Mouse (Mus musculus) embryonic facial prominence, embryonic 12.5 days (tissue): ENCODE data around the gene 1810055G02Rik. TPM values are rescaled to one million over a fixed set of nuclear protein-coding genes. Genes with fewer than 3 reads are reported as not detected.

Experiments used
- ATAC-seq: fragments of 200-750 bp; cut with Nextera tagmentation; 2 replicates; pipeline ENCODE4 v1.8.0; 2017; ENCODE audit not compliant: insufficient number of reproducible peaks, insufficient read depth, low FRiP score, low TSS enrichment
- H3K27ac ChIP-seq: fragments of 300-500 bp; sonication (generic); 2 replicates; pipeline ENCODE4 v1.5.1; 2016; ENCODE audit warnings: mild to moderate bottlenecking
- H3K27me3 ChIP-seq: fragments of 300-500 bp; sonication (generic); 2 replicates; pipeline ENCODE4 v1.6.1; 2016; ENCODE audit warnings: mild to moderate bottlenecking, moderate library complexity
- H3K36me3 ChIP-seq: fragments of 300-500 bp; sonication (generic); 2 replicates; pipeline ENCODE4 v1.6.1; 2016; ENCODE audit warnings: mild to moderate bottlenecking
- H3K4me1 ChIP-seq: fragments of 300-500 bp; sonication (generic); 2 replicates; pipeline ENCODE4 v1.6.1; 2016
- H3K4me2 ChIP-seq: fragments of 300-500 bp; sonication (generic); replicated peaks from 2 replicates; pipeline ENCODE4 v1.6.1; 2016; ENCODE audit warnings: mild to moderate bottlenecking, moderate library complexity
- H3K4me3 ChIP-seq: fragments of 300-500 bp; sonication (generic); 2 replicates; pipeline ENCODE4 v1.5.1; 2016; ENCODE audit warnings: mild to moderate bottlenecking
- H3K9ac ChIP-seq: fragments of 300-500 bp; sonication (generic); 2 replicates; pipeline ENCODE4 v1.6.1; 2016; ENCODE audit warnings: mild to moderate bottlenecking, moderate library complexity
- H3K9me3 ChIP-seq: fragments of 300-500 bp; sonication (generic); 2 replicates; pipeline ENCODE4 v1.6.1; 2016; ENCODE audit warnings: mild to moderate bottlenecking, moderate library complexity
- WGBS: fragments of 180-500 bp; shearing (Covaris S2); methylation state at CpG from one replicate; pipeline ENCODE4 v1.1.7; 2016; 5-methylcytosine and 5-hydroxymethylcytosine counted together
- polyA plus RNA-seq: library from polyadenylated mRNA; unstranded; fragments of >200 nt; fragmentation: Nextera tagmentation; extraction: Ambion mirVana; gene quantifications from 2 replicates; pipeline ENCODE4 v1.2.1, GENCODE M21; 2016

1810055G02Rik gene
- polyA plus RNA-seq = 42.0 and 44.7 TPM in 2 replicates

GRCm38 (mm10) chr19:3708078-3709012 is at the start of gene 1810055G02Rik:
1810055G02Rik (plus strand) TSS chr19:3708293.
- Histone ChIP-seq H3K4me3 (peak within 1 kb of the TSS; percentile 89), H3K4me2 (peak within 1 kb of the TSS; percentile 71), H3K27me3 (no peaks in the 10 kb centered on the region), H3K27ac (peak within 1 kb of the TSS; percentile 88), H3K9ac (peak within 1 kb of the TSS; percentile 72), H3K9me3 (no peaks in the 10 kb centered on the region), H3K36me3 (peaks cover 7% of the 10 kb centered on the region), H3K4me1 (peaks cover 12% of the 10 kb centered on the region)
- ATAC-seq = peak; percentile 94
- 1% methylated on average over 61 of the region's 61 CpGs for WGBS

GRCm38 (mm10) chr19:3665510-3665909 is 42.6 kb upstream of the 1810055G02Rik start:
- 28% methylated on average over 5 of the region's 5 CpGs for WGBS
- no peak overlapping the region for H3K4me3 ChIP-seq
- peak overlapping the region; percentile 38 for H3K27ac ChIP-seq
- no peak overlapping the region for H3K9ac ChIP-seq
- H3K36me3 ChIP-seq = no peaks in the 10 kb centered on the region
- H3K9me3 ChIP-seq = no peaks in the 10 kb centered on the region
- no peak for ATAC-seq
- H3K27me3 ChIP-seq = no peaks in the 10 kb centered on the region
- H3K4me2 ChIP-seq = no peak overlapping the region
- peaks cover 72% of the 10 kb centered on the region for H3K4me1 ChIP-seq

GRCm38 (mm10) chr19:3666632-3667031 is 41.5 kb upstream of the 1810055G02Rik start:
- no peaks in the 10 kb centered on the region for H3K9me3 ChIP-seq
- 79% methylated on average over 2 of the region's 2 CpGs for WGBS
- H3K4me1 ChIP-seq = peaks cover 72% of the 10 kb centered on the region
- no peak overlapping the region for H3K4me2 ChIP-seq
- peak overlapping the region; percentile 43; the same call in 1 of the 2 replicates for H3K27ac ChIP-seq
- no peak for ATAC-seq
- H3K27me3 ChIP-seq = no peaks in the 10 kb centered on the region
- H3K9ac ChIP-seq = no peak overlapping the region
- peaks cover 4% of the 10 kb centered on the region; the same call in 1 of the 2 replicates for H3K36me3 ChIP-seq
- no peak overlapping the region for H3K4me3 ChIP-seq

- H3K4me3 ChIP-seq = no peak overlapping the region
- no peak overlapping the region for H3K9ac ChIP-seq
- no peak for ATAC-seq
- H3K9me3 ChIP-seq = no peaks in the 10 kb centered on the region
- no peak overlapping the region for H3K27ac ChIP-seq
- H3K36me3 ChIP-seq = peaks cover 10% of the 10 kb centered on the region
- no peak overlapping the region for H3K4me2 ChIP-seq
- WGBS = 78% methylated on average over 6 of the region's 6 CpGs
- no peaks in the 10 kb centered on the region for H3K27me3 ChIP-seq
- H3K4me1 ChIP-seq = peaks cover 66% of the 10 kb centered on the region
These were observed 40.8 kb upstream of the 1810055G02Rik start for GRCm38 (mm10) chr19:3667155-3667895.

GRCm38 (mm10) chr19:3667979-3668378 is 40.1 kb upstream of the 1810055G02Rik start:
- H3K9ac ChIP-seq = no peak overlapping the region
- H3K27ac ChIP-seq = no peak overlapping the region
- no peak overlapping the region for H3K4me2 ChIP-seq
- WGBS = 71% methylated on average over 11 of the region's 11 CpGs
- peaks cover 16% of the 10 kb centered on the region for H3K36me3 ChIP-seq
- peaks cover 60% of the 10 kb centered on the region for H3K4me1 ChIP-seq
- H3K9me3 ChIP-seq = no peaks in the 10 kb centered on the region
- H3K4me3 ChIP-seq = no peak overlapping the region
- no peaks in the 10 kb centered on the region for H3K27me3 ChIP-seq
- ATAC-seq = no peak

- Histone ChIP-seq H3K4me2 (no peak overlapping the region), H3K9me3 (0 out of 2 replicates have a peak, but pooled peaks cover 4% of the 10 kb centered on the region), H3K27ac (peak overlapping the region; percentile 72), H3K4me3 (no peak overlapping the region), H3K36me3 (peaks cover 22% of the 10 kb centered on the region), H3K27me3 (no peaks in the 10 kb centered on the region), H3K9ac (no peak overlapping the region), H3K4me1 (peaks cover 57% of the 10 kb centered on the region)
- no peak for ATAC-seq
- WGBS = 72% methylated on average over 10 of the region's 10 CpGs
These were observed 39.5 kb upstream of the 1810055G02Rik start for GRCm38 (mm10) chr19:3668551-3668950.

GRCm38 (mm10) chr19:3669100-3669499 is 39.0 kb upstream of the 1810055G02Rik start:
- Histone ChIP-seq H3K9me3 (0 out of 2 replicates have a peak, but pooled peaks cover 4% of the 10 kb centered on the region), H3K9ac (no peak overlapping the region), H3K4me2 (0 out of 2 replicates have a peak overlapping the region, but pooled peaks have one; percentile 2), H3K4me1 (peaks cover 57% of the 10 kb centered on the region), H3K27me3 (no peaks in the 10 kb centered on the region), H3K36me3 (peaks cover 27% of the 10 kb centered on the region), H3K27ac (peak overlapping the region; percentile 72), H3K4me3 (no peak overlapping the region)
- 21% methylated on average over 13 of the region's 13 CpGs for WGBS
- peak; percentile 47 for ATAC-seq

GRCm38 (mm10) chr19:3673149-3673548 is 34.9 kb upstream of the 1810055G02Rik start:
- 99% methylated on average over 2 of the region's 2 CpGs for WGBS
- Histone ChIP-seq H3K9ac (no peak overlapping the region), H3K4me2 (no peak overlapping the region), H3K27ac (no peak overlapping the region), H3K27me3 (no peaks in the 10 kb centered on the region), H3K9me3 (0 out of 2 replicates have a peak, but pooled peaks cover 4% of the 10 kb centered on the region), H3K4me3 (no peak overlapping the region), H3K4me1 (peaks cover 24% of the 10 kb centered on the region), H3K36me3 (peaks cover 27% of the 10 kb centered on the region)
- no peak for ATAC-seq

GRCm38 (mm10) chr19:3674122-3674855 is 33.8 kb upstream of the 1810055G02Rik start:
- WGBS = 86% methylated on average over 8 of the region's 8 CpGs
- no peak overlapping the region for H3K4me2 ChIP-seq
- H3K27me3 ChIP-seq = no peaks in the 10 kb centered on the region
- no peak for ATAC-seq
- H3K4me3 ChIP-seq = no peak overlapping the region
- H3K9me3 ChIP-seq = 0 out of 2 replicates have a peak, but pooled peaks cover 4% of the 10 kb centered on the region
- H3K4me1 ChIP-seq = peaks cover 12% of the 10 kb centered on the region
- no peak overlapping the region for H3K27ac ChIP-seq
- H3K9ac ChIP-seq = no peak overlapping the region
- H3K36me3 ChIP-seq = peaks cover 27% of the 10 kb centered on the region

- no peak for ATAC-seq
- no peaks in the 10 kb centered on the region for H3K9me3 ChIP-seq
- peak overlapping the region; percentile 61; the same call in 1 of the 2 replicates for H3K27ac ChIP-seq
- no peak overlapping the region for H3K9ac ChIP-seq
- 89% methylated on average over 7 of the region's 7 CpGs for WGBS
- H3K4me3 ChIP-seq = no peak overlapping the region
- no peaks in the 10 kb centered on the region for H3K36me3 ChIP-seq
- no peaks in the 10 kb centered on the region for H3K27me3 ChIP-seq
- H3K4me2 ChIP-seq = no peak overlapping the region
- H3K4me1 ChIP-seq = peaks cover 39% of the 10 kb centered on the region
These were observed 27.4 kb upstream of the 1810055G02Rik start for GRCm38 (mm10) chr19:3680732-3681131.
